Mouse (Mus musculus) heart, adult 2 months (tissue): ENCODE data around the gene Arsg. TPM values are rescaled to one million over a fixed set of nuclear protein-coding genes. Genes with fewer than 3 reads are reported as not detected.

ENCODE experiments used
- DNase-seq, 2 experiments: peaks; one replicate each; pipeline ENCODE4 v3.0.0; 2021
- H3K27ac ChIP-seq: fragments of 200-600 bp; 2 replicates; pipeline ENCODE4 v1.8.1; 2022
- H3K27me3 ChIP-seq: fragments of 200-500 bp; 2 replicates; pipeline ENCODE4 v1.6.1; 2012; ENCODE audit warnings: mild to moderate bottlenecking, low read length, inconsistent platforms, mixed read lengths; ENCODE audit not compliant: control insufficient read depth, insufficient read depth
- H3K36me3 ChIP-seq: fragments of 200-500 bp; 2 replicates; pipeline ENCODE4 v1.6.1; 2012; ENCODE audit warnings: low read length, inconsistent platforms; ENCODE audit not compliant: control insufficient read depth, insufficient read depth
- H3K4me1 ChIP-seq: fragments of 200-500 bp; 2 replicates; pipeline ENCODE4 v1.6.1; 2011; ENCODE audit warnings: low read length; ENCODE audit not compliant: control insufficient read depth, insufficient read depth
- H3K4me3 ChIP-seq: fragments of 200-600 bp; 2 replicates; pipeline ENCODE4 v1.8.1; 2022
- H3K79me2 ChIP-seq: fragments of 200-500 bp; replicated peaks from 2 replicates; pipeline ENCODE4 v1.6.1; 2012; ENCODE audit warnings: mild to moderate bottlenecking, inconsistent platforms, low read length, moderate library complexity, mixed read lengths; ENCODE audit not compliant: control insufficient read depth, insufficient read depth
- H3K9ac ChIP-seq: fragments of 200-500 bp; 2 replicates; pipeline ENCODE4 v1.6.1; 2012; ENCODE audit warnings: low read depth, mild to moderate bottlenecking, control low read depth, inconsistent platforms, low read length, mixed read lengths
- CTCF ChIP-seq: fragments of 200-600 bp; IDR thresholded peaks from 2 replicates; pipeline ENCODE4 v1.8.1; 2022; ENCODE audit warnings: antibody characterized with exemption, mild to moderate bottlenecking, moderate library complexity
- EP300 ChIP-seq: fragments of 200-500 bp; IDR thresholded peaks from 2 replicates; pipeline ENCODE4 v1.6.1; 2011; ENCODE audit warnings: low read depth, low read length, control low read depth; ENCODE audit not compliant: insufficient read depth
- POLR2A ChIP-seq: fragments of 200-500 bp; IDR thresholded peaks from 2 replicates; pipeline ENCODE4 v1.6.1; 2011; ENCODE audit warnings: mild to moderate bottlenecking, low read depth, low read length, control low read depth; ENCODE audit not compliant: insufficient read depth
- WGBS: fragments of 180-500 bp; shearing (Covaris S2); methylation state at CpG from one replicate; pipeline ENCODE4 v1.1.7; 2018; 5-methylcytosine and 5-hydroxymethylcytosine counted together
- intact Hi-C: fragments of 180-260 bp; cut with DNase I; formaldehyde crosslinking; loops from one replicate; pipeline ENCODE4 v1.15.1; 2025
- polyA plus RNA-seq: library from polyadenylated mRNA; depleted of rRNA; stranded (reverse); fragments of >200 nt; gene quantifications from 2 replicates; pipeline ENCODE4 v1.2.3, GENCODE M21; 2012
- total RNA-seq, 2 experiments: library from RNA; stranded (reverse); gene quantifications; 2 replicates each; pipeline ENCODE4 v1.2.3; 2021

Gene Arsg
- total and polyA plus RNA-seq, 3 experiments = 1.2 to 1.5 (median 1.3) TPM

GRCm38 (mm10) chr11:109472171-109472691 lies 943 bp upstream of the Arsg start:
- no peaks in the 10 kb centered on the region for H3K27me3 ChIP-seq
- WGBS = under 1% methylated on average over 33 of the region's 33 CpGs
- H3K36me3 ChIP-seq = no peaks in the 10 kb centered on the region
- peak overlapping the region; percentile 67 for H3K27ac ChIP-seq
- intact Hi-C loops = no loop called here
- H3K9ac ChIP-seq = peak overlapping the region; percentile 39
- peak overlapping the region; percentile 94 for H3K4me3 ChIP-seq
- H3K4me1 ChIP-seq = no peaks in the 10 kb centered on the region
- DNase-seq = peak; percentile 49 to 60
- TF ChIP-seq EP300 (no peak), CTCF (peak; percentile 11), POLR2A (no peak)
- H3K79me2 ChIP-seq = no peaks in the 10 kb centered on the region

DNA sequence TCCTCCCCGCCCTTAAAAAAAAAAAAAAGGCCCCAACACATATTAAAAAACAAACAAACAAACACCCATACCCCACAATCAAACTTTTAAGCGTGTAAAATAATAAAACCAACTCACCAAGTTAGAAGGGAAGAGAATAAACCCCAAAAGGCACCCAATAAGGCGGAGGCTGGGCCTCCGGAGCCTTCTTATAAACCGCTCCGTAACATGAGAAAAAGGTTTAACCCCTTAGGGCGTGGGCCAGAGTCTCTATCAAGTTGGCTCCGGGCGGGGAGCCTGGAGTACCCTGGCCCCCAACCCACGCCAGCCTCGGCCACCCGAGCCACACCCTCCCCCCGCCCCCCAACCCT lies 378 bp upstream of the Arsg start:
- no peaks in the 10 kb centered on the region for H3K79me2 ChIP-seq
- peak overlapping the region; percentile 93 for H3K9ac ChIP-seq
- peak overlapping the region; percentile 94 for H3K4me3 ChIP-seq
- no peaks in the 10 kb centered on the region for H3K36me3 ChIP-seq
- WGBS = 0% methylated on average over 12 of the region's 13 CpGs
- TF ChIP-seq EP300 (no peak), CTCF (no peak), POLR2A (no peak)
- intact Hi-C loops = no loop called here
- H3K27me3 ChIP-seq = no peaks in the 10 kb centered on the region
- no peaks in the 10 kb centered on the region for H3K4me1 ChIP-seq
- peak overlapping the region; percentile 67 for H3K27ac ChIP-seq
- DNase-seq = no peak

DNA sequence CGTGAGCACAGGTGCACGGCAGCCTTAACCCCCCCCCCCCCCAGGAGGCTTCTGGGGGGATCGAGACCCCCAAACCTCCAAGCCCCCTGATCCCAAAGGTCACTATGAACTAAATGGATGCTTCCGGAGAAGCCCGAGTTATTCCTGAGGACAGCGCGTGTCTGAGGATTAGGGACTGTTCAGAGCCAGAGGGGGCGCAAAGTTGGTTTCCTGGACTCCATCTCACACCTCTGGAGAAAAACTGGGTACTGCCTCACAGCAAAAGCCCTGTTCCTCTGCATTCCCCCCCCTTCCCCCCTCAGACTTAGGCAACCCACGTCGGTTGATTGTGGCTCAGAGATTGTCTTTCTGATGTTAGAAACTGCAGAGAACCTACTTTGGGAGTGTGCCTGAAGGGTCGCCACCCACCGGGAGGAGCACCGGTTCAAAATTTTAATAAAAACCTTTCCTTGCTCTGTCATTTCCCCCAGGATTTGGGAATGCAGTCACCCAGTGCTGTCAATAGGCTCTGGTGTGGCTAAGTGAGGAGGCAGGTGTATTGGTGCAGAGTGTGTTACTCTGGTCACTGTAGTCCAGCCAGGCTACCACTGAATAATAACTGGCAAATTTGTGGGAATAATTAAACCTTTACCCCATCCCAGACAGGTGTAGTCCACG lies 1.0 kb downstream of the Arsg start:
- Histone ChIP-seq H3K27ac (no peak overlapping the region), H3K79me2 (no peaks in the 10 kb centered on the region), H3K9ac (peak overlapping the region; percentile 93; the same call in 1 of the 2 replicates), H3K27me3 (no peaks in the 10 kb centered on the region), H3K4me1 (no peaks in the 10 kb centered on the region), H3K4me3 (peak overlapping the region; percentile 94), H3K36me3 (no peaks in the 10 kb centered on the region)
- intact Hi-C loops = no loop called here
- 20% methylated on average over 14 of the region's 14 CpGs for WGBS
- TF ChIP-seq EP300 (no peak), CTCF (no peak), POLR2A (no peak)
- no peak for DNase-seq

DNA sequence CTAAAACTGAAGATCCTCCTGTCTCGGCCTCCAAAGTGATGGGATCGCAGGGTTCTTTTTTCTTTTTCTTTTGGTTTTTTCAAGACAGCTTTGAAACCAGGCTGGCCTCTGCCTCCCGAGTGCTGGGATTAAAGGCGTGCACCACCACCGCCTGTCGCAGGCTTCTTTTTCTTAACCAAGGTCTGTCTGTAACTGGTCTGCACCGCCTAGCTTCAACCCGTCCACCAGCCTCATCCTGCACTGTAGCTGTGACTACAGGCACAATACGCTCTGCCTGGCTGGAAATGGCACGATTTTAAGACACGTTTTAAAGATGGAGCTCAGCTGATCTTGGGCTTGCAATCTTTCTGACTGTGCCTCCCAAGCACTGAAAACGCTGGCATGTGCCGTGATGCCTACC lies 1.7 kb downstream of the Arsg start:
- Histone ChIP-seq H3K9ac (no peak overlapping the region), H3K27me3 (no peaks in the 10 kb centered on the region), H3K79me2 (no peaks in the 10 kb centered on the region), H3K4me3 (no peak overlapping the region), H3K27ac (no peak overlapping the region), H3K36me3 (no peaks in the 10 kb centered on the region), H3K4me1 (no peaks in the 10 kb centered on the region)
- intact Hi-C loops = no loop called here
- no peak for TF ChIP-seq POLR2A
- TF ChIP-seq CTCF = no peak
- TF ChIP-seq EP300 = no peak
- 94% methylated on average over 13 of the region's 13 CpGs for WGBS
- DNase-seq = no peak

GRCm38 (mm10) chr11:109475717-109476116 lies 2.5 kb downstream of the Arsg start:
- DNase-seq = no peak
- Histone ChIP-seq H3K4me1 (no peaks in the 10 kb centered on the region), H3K36me3 (no peaks in the 10 kb centered on the region), H3K27me3 (no peaks in the 10 kb centered on the region), H3K9ac (no peak overlapping the region), H3K79me2 (no peaks in the 10 kb centered on the region), H3K4me3 (no peak overlapping the region), H3K27ac (no peak overlapping the region)
- intact Hi-C loops = no loop called here
- WGBS = 92% methylated on average over 4 of the region's 4 CpGs
- TF ChIP-seq CTCF = no peak
- no peak for TF ChIP-seq POLR2A
- no peak for TF ChIP-seq EP300

DNA sequence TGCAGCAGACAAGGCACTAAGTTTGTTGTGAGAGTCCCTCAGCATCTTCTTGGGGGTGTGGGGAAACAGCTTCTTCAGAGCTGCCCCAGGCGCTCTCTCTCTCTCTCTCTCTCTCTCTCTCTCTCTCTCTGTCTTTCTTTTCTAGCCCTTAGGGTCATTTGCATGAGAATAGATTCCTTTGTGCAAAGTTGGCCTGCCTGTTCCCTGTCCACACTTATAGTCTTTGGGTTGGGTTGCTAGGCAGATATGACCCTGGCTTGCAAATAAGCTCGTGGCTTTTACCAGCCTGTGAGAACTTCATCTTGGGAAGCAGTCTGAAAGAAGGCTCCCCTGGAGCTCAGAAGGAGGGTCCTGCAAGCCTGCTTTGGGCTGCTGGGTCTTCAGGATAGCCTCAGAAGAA lies 3.1 kb downstream of the Arsg start:
- no peak for TF ChIP-seq CTCF
- TF ChIP-seq POLR2A = no peak
- TF ChIP-seq EP300 = no peak
- no peak overlapping the region for H3K27ac ChIP-seq
- 75% methylated on average over 2 of the region's 2 CpGs for WGBS
- H3K36me3 ChIP-seq = no peaks in the 10 kb centered on the region
- no peak for DNase-seq
- no peaks in the 10 kb centered on the region for H3K79me2 ChIP-seq
- H3K9ac ChIP-seq = no peak overlapping the region
- no peaks in the 10 kb centered on the region for H3K27me3 ChIP-seq
- H3K4me1 ChIP-seq = no peaks in the 10 kb centered on the region
- H3K4me3 ChIP-seq = no peak overlapping the region
- intact Hi-C loops = no loop called here
